Mouse (Mus musculus) adrenal gland, postnatal 25 days (tissue): ENCODE data around the gene P2rx6. TPM values are rescaled to one million over a fixed set of nuclear protein-coding genes. Genes with fewer than 3 reads are reported as not detected.

ENCODE experiments used
- total RNA-seq: library from RNA; stranded (reverse); gene quantifications from 2 replicates; pipeline ENCODE4 v1.2.3, GENCODE M21; 2021

P2rx6 gene
- total RNA-seq, 1 experiment from 2014 or later: 0.61 TPM

Other genes starting within 250 kb of the P2rx6 start
- 0.24 and 4.8 TPM in 2 replicates for gene Serpind1, start 230.5 kb upstream of the P2rx6 start, total RNA-seq
- 28.1 and 30.2 TPM in 2 replicates for gene Snap29, start 155.9 kb upstream of the P2rx6 start, total RNA-seq
- 87.2 and 88.9 TPM in 2 replicates for gene Pi4ka, start 155.6 kb upstream of the P2rx6 start, total RNA-seq
- gene Crkl, start 109.9 kb upstream of the P2rx6 start, total RNA-seq: 30.2 and 33.7 TPM in 2 replicates
- gene Aifm3, start 72.3 kb upstream of the P2rx6 start, total RNA-seq: 9.8 and 10.2 TPM in 2 replicates
- 70.0 and 74.9 TPM in 2 replicates for gene Lztr1, start 53.2 kb upstream of the P2rx6 start, total RNA-seq
- gene Thap7, start 30.7 kb upstream of the P2rx6 start, total RNA-seq: 40.7 and 44.1 TPM in 2 replicates
- gene Lrrc74b, start 638 bp upstream of the P2rx6 start, total RNA-seq: 0.12 TPM in 1 of 2 replicates, not detected in the other
- 8.0 and 14.9 TPM in 2 replicates for gene Slc7a4, start 21.3 kb downstream of the P2rx6 start, total RNA-seq
- 28.0 and 33.7 TPM in 2 replicates for gene Smpd4, start 57.5 kb downstream of the P2rx6 start, total RNA-seq
- gene Ccdc74a, start 84.6 kb downstream of the P2rx6 start, total RNA-seq: 2.5 and 3.7 TPM in 2 replicates
- 74.8 and 76.0 TPM in 2 replicates for gene Med15, start 171.0 kb downstream of the P2rx6 start, total RNA-seq
- gene Klhl22, start 197.7 kb downstream of the P2rx6 start, total RNA-seq: 32.3 and 49.0 TPM in 2 replicates
- 8.6 and 8.7 TPM in 2 replicates for gene Scarf2, start 235.4 kb downstream of the P2rx6 start, total RNA-seq